Mouse (Mus musculus) CH12.LX (cell line): ENCODE results near the gene Cercam. TPM values are rescaled to one million over a fixed set of nuclear protein-coding genes. Genes with fewer than 3 reads are reported as not detected.

Experiments used
- DNase-seq: peaks from one replicate; pipeline ENCODE4 v3.0.0-alpha.2; 2013; ENCODE audit errors: extremely low read depth
- H3K27ac ChIP-seq: 2 replicates; pipeline ENCODE4 v1.5.1; 2012; ENCODE audit warnings: low read depth, mild to moderate bottlenecking, control low read depth, moderate library complexity; ENCODE audit not compliant: insufficient read depth
- H3K27me3 ChIP-seq: replicated peaks from 2 replicates; pipeline ENCODE3; 2012; ENCODE audit warnings: inconsistent platforms
- H3K36me3 ChIP-seq, 2 experiments: replicated peaks in 1 of 2; 2 replicates each; pipeline versions ENCODE3 to v1.6.1; 2012; ENCODE audit warnings: inconsistent platforms in 1 of 2, low read length in 1 of 2, mild to moderate bottlenecking in 1 of 2, mixed read lengths in 1 of 2, moderate library complexity in 1 of 2; ENCODE audit not compliant: control insufficient read depth in 1 of 2, insufficient read depth in 1 of 2
- H3K4me1 ChIP-seq, 2 experiments: 2 replicates each; pipeline ENCODE4 v1.6.1; 2012; ENCODE audit warnings: inconsistent platforms in 1 of 2, moderate library complexity in 1 of 2; ENCODE audit not compliant: insufficient read depth in 2 of 2, control insufficient read depth in 1 of 2
- H3K4me2 ChIP-seq: 2 replicates; pipeline ENCODE4 v1.6.1; 2012; ENCODE audit warnings: low read depth, mild to moderate bottlenecking, control low read depth; ENCODE audit not compliant: poor library complexity, insufficient read depth, severe bottlenecking
- H3K4me3 ChIP-seq, 3 experiments: fragments of 150-350 bp in 1 of 3; sonication (generic) in 1 of 3; replicated peaks in 1 of 3; 2 replicates each; pipeline versions ENCODE3 to v1.5.1; 2011 to 2012; ENCODE audit warnings: low read depth in 2 of 3, low read length in 2 of 3, mild to moderate bottlenecking in 2 of 3, moderate library complexity in 2 of 3, control low read depth in 1 of 3, improper control_type of control experiment in 1 of 3, inconsistent platforms in 1 of 3, mixed read lengths in 1 of 3; ENCODE audit not compliant: poor library complexity in 1 of 3
- H3K79me2 ChIP-seq: replicated peaks from 2 replicates; pipeline ENCODE4 v1.6.1; 2012; ENCODE audit warnings: mild to moderate bottlenecking, moderate library complexity; ENCODE audit not compliant: control insufficient read depth, poor library complexity, insufficient read depth, severe bottlenecking; ENCODE audit errors: extremely low read depth
- H3K9ac ChIP-seq: 2 replicates; pipeline ENCODE4 v1.6.1; 2012; ENCODE audit warnings: low read depth, mild to moderate bottlenecking, control low read depth, moderate library complexity; ENCODE audit not compliant: insufficient read depth
- H3K9me3 ChIP-seq: replicated peaks from 2 replicates; pipeline ENCODE3; 2012; ENCODE audit warnings: low read length, inconsistent platforms, mixed read lengths
- BHLHE40 ChIP-seq: IDR thresholded peaks from 2 replicates; pipeline ENCODE4 v1.6.1; 2011; ENCODE audit warnings: mild to moderate bottlenecking, low read depth, low read length, improper control_type of control experiment
- CHD1 ChIP-seq: IDR thresholded peaks from 2 replicates; pipeline ENCODE4 v1.6.1; 2012; ENCODE audit warnings: low read depth, low read length, improper control_type of control experiment, inconsistent platforms
- CHD2 ChIP-seq: IDR thresholded peaks from 2 replicates; pipeline ENCODE4 v1.6.1; 2011; ENCODE audit warnings: low read length, improper control_type of control experiment
- CTCF ChIP-seq, 2 experiments: IDR thresholded peaks in 1 of 2; conservative IDR thresholded peaks in 1 of 2; 2 replicates each; pipeline ENCODE4 v1.5.1; 2011 to 2012; ENCODE audit warnings: low read depth in 2 of 2, low read length in 2 of 2, improper control_type of control experiment in 1 of 2, inconsistent platforms in 1 of 2, mild to moderate bottlenecking in 1 of 2, moderate library complexity in 1 of 2
- E2F4 ChIP-seq: IDR thresholded peaks from 2 replicates; pipeline ENCODE4 v1.6.1; 2011; ENCODE audit warnings: low read depth, low read length, improper control_type of control experiment; ENCODE audit not compliant: insufficient replicate concordance
- ELF1 ChIP-seq: IDR thresholded peaks from 2 replicates; pipeline ENCODE4 v1.6.1; 2014; ENCODE audit warnings: low read depth, mild to moderate bottlenecking, inconsistent platforms, low read length, improper control_type of control experiment
- GABPA ChIP-seq: IDR thresholded peaks from 2 replicates; pipeline ENCODE4 v1.6.1; 2012; ENCODE audit warnings: low read depth, low read length, improper control_type of control experiment, inconsistent platforms; ENCODE audit not compliant: insufficient replicate concordance
- HCFC1 ChIP-seq: IDR thresholded peaks from 2 replicates; pipeline ENCODE4 v1.6.1; 2012; ENCODE audit warnings: low read depth, mild to moderate bottlenecking, inconsistent platforms, low read length, improper control_type of control experiment
- IRF4 ChIP-seq: IDR thresholded peaks from 2 replicates; pipeline ENCODE4 v1.6.1; 2014; ENCODE audit warnings: low read depth, mild to moderate bottlenecking, inconsistent platforms, low read length, improper control_type of control experiment
- JUN ChIP-seq: IDR thresholded peaks from 2 replicates; pipeline ENCODE4 v1.6.1; 2011; ENCODE audit warnings: low read depth, mild to moderate bottlenecking, low read length, improper control_type of control experiment, moderate library complexity; ENCODE audit not compliant: insufficient read depth
- JUND ChIP-seq: conservative IDR thresholded peaks from 2 replicates; pipeline ENCODE4 v1.6.1; 2011; ENCODE audit warnings: low read depth, low read length, improper control_type of control experiment
- KAT2A ChIP-seq: IDR thresholded peaks from 2 replicates; pipeline ENCODE4 v1.6.1; 2012; ENCODE audit warnings: low read length, improper control_type of control experiment, inconsistent platforms; ENCODE audit not compliant: insufficient replicate concordance
- MAFK ChIP-seq: IDR thresholded peaks from 2 replicates; pipeline ENCODE4 v1.6.1; 2011; ENCODE audit warnings: low read length, improper control_type of control experiment; ENCODE audit not compliant: insufficient replicate concordance
- MAX ChIP-seq: IDR thresholded peaks from 2 replicates; pipeline ENCODE4 v1.6.1; 2011; ENCODE audit warnings: low read length, improper control_type of control experiment
- MAZ ChIP-seq: IDR thresholded peaks from 2 replicates; pipeline ENCODE4 v1.6.1; 2012; ENCODE audit warnings: low read depth, mild to moderate bottlenecking, inconsistent platforms, low read length, improper control_type of control experiment, moderate library complexity
- MEF2A ChIP-seq: IDR thresholded peaks from 2 replicates; pipeline ENCODE4 v1.6.1; 2014; ENCODE audit warnings: low read depth, mild to moderate bottlenecking, inconsistent platforms, low read length, improper control_type of control experiment, borderline replicate concordance
- MXI1 ChIP-seq: IDR thresholded peaks from 2 replicates; pipeline ENCODE4 v1.6.1; 2011; ENCODE audit warnings: mild to moderate bottlenecking, low read depth, low read length, improper control_type of control experiment
- MYC ChIP-seq: IDR thresholded peaks from 2 replicates; pipeline ENCODE4 v1.6.1; 2011; ENCODE audit warnings: low read depth, mild to moderate bottlenecking, improper control_type of control experiment, low read length
- NELFE ChIP-seq: IDR thresholded peaks from 2 replicates; pipeline ENCODE4 v1.6.1; 2011; ENCODE audit warnings: low read depth, low read length, improper control_type of control experiment
- NRF1 ChIP-seq: IDR thresholded peaks from 2 replicates; pipeline ENCODE4 v1.6.1; 2014; ENCODE audit warnings: low read depth, mild to moderate bottlenecking, inconsistent platforms, low read length, improper control_type of control experiment, moderate library complexity
- PAX5 ChIP-seq: IDR thresholded peaks from 2 replicates; pipeline ENCODE4 v1.6.1; 2012; ENCODE audit warnings: low read length, inconsistent platforms, mixed read lengths
- POLR2A ChIP-seq: IDR thresholded peaks from 2 replicates; pipeline ENCODE4 v1.6.1; 2011; ENCODE audit warnings: low read depth, mild to moderate bottlenecking, improper control_type of control experiment, low read length
- RAD21 ChIP-seq: IDR thresholded peaks from 2 replicates; pipeline ENCODE4 v1.6.1; 2011; ENCODE audit warnings: low read depth, mild to moderate bottlenecking, low read length, improper control_type of control experiment, moderate library complexity
- RCOR1 ChIP-seq: conservative IDR thresholded peaks from 2 replicates; pipeline ENCODE4 v1.6.1; 2012; ENCODE audit warnings: low read depth, mild to moderate bottlenecking, inconsistent platforms, low read length, improper control_type of control experiment
- SIN3A ChIP-seq: IDR thresholded peaks from 2 replicates; pipeline ENCODE4 v1.6.1; 2012; ENCODE audit warnings: low read length, improper control_type of control experiment, inconsistent platforms
- SMC3 ChIP-seq: IDR thresholded peaks from 2 replicates; pipeline ENCODE4 v1.6.1; 2011; ENCODE audit warnings: low read depth, low read length, improper control_type of control experiment
- TBP ChIP-seq: conservative IDR thresholded peaks from 2 replicates; pipeline ENCODE4 v1.6.1; 2011; ENCODE audit warnings: low read depth, low read length, improper control_type of control experiment
- ZKSCAN1 ChIP-seq: IDR thresholded peaks from 2 replicates; pipeline ENCODE4 v1.6.1; 2012; ENCODE audit warnings: low read depth, inconsistent platforms, low read length, improper control_type of control experiment, borderline replicate concordance
- ZMIZ1 ChIP-seq: IDR thresholded peaks from 2 replicates; pipeline ENCODE4 v1.6.1; 2012; ENCODE audit warnings: low read depth, mild to moderate bottlenecking, inconsistent platforms, low read length, improper control_type of control experiment
- ZNF384 ChIP-seq: IDR thresholded peaks from 2 replicates; pipeline ENCODE4 v1.6.1; 2012; ENCODE audit warnings: low read depth, low read length, improper control_type of control experiment, inconsistent platforms
- dilution Hi-C: fragments of 300-500 bp; cut with MboI; formaldehyde crosslinking; loops from 2 replicates; pipeline ENCODE4 v1.14.3; 2020; ENCODE audit warnings: low sequenced_read_pairs; ENCODE audit not compliant: extremely low pct_unique_long_range_greater_than_20kb, extremely low pct_ligation_motif_present
- in situ Hi-C: fragments of 300-500 bp; cut with MboI; formaldehyde crosslinking; loops from 3 replicates; pipeline ENCODE4 v1.14.3; 2019; ENCODE audit warnings: low sequenced_read_pairs, low pct_ligation_motif_present, low pct_unique_long_range_greater_than_20kb, mixed read lengths
- polyA plus RNA-seq: library from polyadenylated mRNA; unstranded; fragments of >175 nt; gene quantifications from 2 replicates; pipeline ENCODE4 v1.2.1, GENCODE M21; 2012; ENCODE audit warnings: low read depth; ENCODE audit not compliant: insufficient read length
- total RNA-seq, 2 experiments: library from RNA; depleted of rRNA; stranded (reverse); fragments of 300-350 nt in 1 of 2; fragments of >200 nt in 1 of 2; gene quantifications; 2 replicates each; pipeline ENCODE4 v1.2.3; 2012 to 2014

Cercam gene
- total and polyA plus RNA-seq, 3 experiments: 3.0 to 6.1 (median 3.7) TPM

- Histone ChIP-seq H3K27ac (no peak overlapping the region), H3K36me3 (peaks cover 19 to 46% of the 10 kb centered on the region in 2 experiments), H3K79me2 (no peaks in the 10 kb centered on the region), H3K4me3 (no peak overlapping the region), H3K9me3 (no peaks in the 10 kb centered on the region), H3K4me1 (peaks cover 3% of the 10 kb centered on the region in 2 experiments; a peak in 1 of 4 replicates), H3K4me2 (no peak overlapping the region), H3K9ac (no peak overlapping the region), H3K27me3 (no peaks in the 10 kb centered on the region)
- no peak for DNase-seq
- TF ChIP-seq MAX (no peak), NRF1 (no peak), JUN (no peak), CTCF (conservative IDR thresholded peaks at IDR 0.05 in 1 of 2, IDR thresholded peaks at IDR 0.05 in 1 of 2; ENCODE audit: low read depth in 2 of 2, low read length in 2 of 2) (no peak), MXI1 (no peak), MAZ (no peak), ZNF384 (no peak), TBP (no peak), ZMIZ1 (no peak), MYC (no peak), KAT2A (no peak), MEF2A (no peak), POLR2A (no peak), BHLHE40 (no peak), SIN3A (no peak), PAX5 (no peak), IRF4 (no peak), RCOR1 (no peak), GABPA (no peak), NELFE (no peak)
- dilution Hi-C loops: no loop called here
- in situ Hi-C loops: no loop called here
Observed at GRCm38 (mm10) chr2:29849041-29849440, 19.9 kb upstream of the Cercam start.

GRCm38 (mm10) chr2:29849841-29850480, 19.0 kb upstream of the Cercam start:
- in situ Hi-C loops (no loop called here), dilution Hi-C loops (no loop called here)
- Histone ChIP-seq H3K9me3 (no peaks in the 10 kb centered on the region), H3K4me1 (peaks cover 3% of the 10 kb centered on the region in 2 experiments; a peak in 1 of 4 replicates), H3K9ac (no peak overlapping the region), H3K4me3 (no peak overlapping the region), H3K79me2 (no peaks in the 10 kb centered on the region), H3K27ac (no peak overlapping the region), H3K27me3 (no peaks in the 10 kb centered on the region), H3K4me2 (no peak overlapping the region), H3K36me3 (peaks cover 13 to 37% of the 10 kb centered on the region in 2 experiments)
- TF ChIP-seq JUN (no peak), PAX5 (no peak), MAFK (no peak), JUND (no peak), POLR2A (no peak), RCOR1 (no peak), NRF1 (no peak), MYC (no peak), MXI1 (no peak), CHD1 (no peak), E2F4 (no peak), TBP (no peak), SMC3 (peak; percentile 49), ZKSCAN1 (no peak), MEF2A (no peak), HCFC1 (no peak), IRF4 (peak; percentile 29; the same call in 1 of the 2 replicates), NELFE (no peak), CHD2 (no peak), MAZ (no peak), RAD21 (peak; percentile 11), SIN3A (no peak), CTCF (conservative IDR thresholded peaks at IDR 0.05 in 1 of 2, IDR thresholded peaks at IDR 0.05 in 1 of 2; ENCODE audit: low read depth in 2 of 2, low read length in 2 of 2) (peak in 1 of 2 experiments; percentile 60; a peak in 2 of 4 replicates), ZMIZ1 (no peak), MAX (no peak), KAT2A (no peak), ELF1 (no peak)
- peak; percentile 26 for DNase-seq
